Mouse (Mus musculus) neural tube, embryonic 11.5 days (tissue): ENCODE measurements around the gene Bmpr1b. TPM values are rescaled to one million over a fixed set of nuclear protein-coding genes. Genes with fewer than 3 reads are reported as not detected.

ENCODE experiments used
- ATAC-seq: fragments of 200-750 bp; cut with Nextera tagmentation; 2 replicates; pipeline ENCODE4 v1.8.0; 2017; ENCODE audit warnings: moderate number of reproducible peaks, mild to moderate bottlenecking, moderate TSS enrichment, moderate library complexity; ENCODE audit not compliant: insufficient read depth, low FRiP score, low TSS enrichment
- DNase-seq: peaks from one replicate; pipeline ENCODE4 v3.0.0-alpha.2; 2015; ENCODE audit warnings: low spot score
- H3K27ac ChIP-seq: fragments of 300-500 bp; sonication (generic); 2 replicates; pipeline ENCODE4 v1.5.1; 2014; ENCODE audit warnings: low read depth, mild to moderate bottlenecking, low read length
- H3K27me3 ChIP-seq: fragments of 300-500 bp; sonication (generic); 2 replicates; pipeline ENCODE4 v1.6.1; 2014; ENCODE audit warnings: mild to moderate bottlenecking, low read length, mixed read lengths; ENCODE audit not compliant: control insufficient read depth, insufficient read depth
- H3K36me3 ChIP-seq: fragments of 300-500 bp; sonication (generic); 2 replicates; pipeline ENCODE4 v1.6.1; 2014; ENCODE audit warnings: mild to moderate bottlenecking, low read length, moderate library complexity, mixed read lengths; ENCODE audit not compliant: control insufficient read depth, insufficient read depth
- H3K4me1 ChIP-seq: fragments of 300-500 bp; sonication (generic); 2 replicates; pipeline ENCODE4 v1.6.1; 2014; ENCODE audit warnings: low read length, mixed read lengths; ENCODE audit not compliant: control insufficient read depth, insufficient read depth
- H3K4me2 ChIP-seq: fragments of 300-500 bp; sonication (generic); 2 replicates; pipeline ENCODE4 v1.6.1; 2014; ENCODE audit warnings: low read depth, mild to moderate bottlenecking, moderate library complexity
- H3K4me3 ChIP-seq: fragments of 300-500 bp; sonication (generic); 2 replicates; pipeline ENCODE4 v1.5.1; 2014; ENCODE audit warnings: low read depth, low read length
- H3K9ac ChIP-seq: fragments of 300-500 bp; sonication (generic); 2 replicates; pipeline ENCODE4 v1.6.1; 2014; ENCODE audit warnings: mild to moderate bottlenecking, low read length
- H3K9me3 ChIP-seq: fragments of 300-500 bp; sonication (generic); 2 replicates; pipeline ENCODE4 v1.6.1; 2016; ENCODE audit warnings: low read length; ENCODE audit not compliant: control insufficient read depth
- WGBS: fragments of 180-500 bp; shearing (Covaris S2); extraction: QIAGEN DNeasy Blood & Tissue Kit; methylation state at CpG from one replicate; pipeline ENCODE4 v1.1.7; 2014; 5-methylcytosine and 5-hydroxymethylcytosine counted together
- polyA plus RNA-seq: library from polyadenylated mRNA; unstranded; fragments of >200 nt; fragmentation: Nextera tagmentation; extraction: Ambion mirVana; gene quantifications from 2 replicates; pipeline ENCODE4 v1.2.1, GENCODE M21; 2014

Bmpr1b gene
- polyA plus RNA-seq, 1 experiment from 2014 or later, result 17.8 TPM

- 0 out of 2 replicates have a peak, but pooled peaks have one; percentile 40 for ATAC-seq
- Histone ChIP-seq H3K36me3 (no peaks in the 10 kb centered on the region), H3K27ac (no peak overlapping the region), H3K4me1 (no peaks in the 10 kb centered on the region), H3K9ac (no peak overlapping the region), H3K4me3 (no peak overlapping the region), H3K9me3 (no peaks in the 10 kb centered on the region), H3K27me3 (no peaks in the 10 kb centered on the region), H3K4me2 (no peak overlapping the region)
- DNase-seq, result peak; percentile 12
- 63% methylated on average over 3 of the region's 3 CpGs for WGBS
Observed at GRCm38 (mm10) chr3:141794371-141794770, 374.9 kb downstream of the Bmpr1b start.

GRCm38 (mm10) chr3:141793755-141794154 is 375.5 kb downstream of the Bmpr1b start:
- Histone ChIP-seq H3K4me3 (no peak overlapping the region), H3K27ac (no peak overlapping the region), H3K9me3 (no peaks in the 10 kb centered on the region), H3K4me1 (no peaks in the 10 kb centered on the region), H3K36me3 (no peaks in the 10 kb centered on the region), H3K27me3 (no peaks in the 10 kb centered on the region), H3K4me2 (no peak overlapping the region), H3K9ac (no peak overlapping the region)
- no peak for ATAC-seq
- WGBS, result 61% methylated on average over 2 of the region's 2 CpGs
- no peak for DNase-seq

GRCm38 (mm10) chr3:141792106-141792505 is 377.1 kb downstream of the Bmpr1b start:
- H3K4me1 ChIP-seq, result no peaks in the 10 kb centered on the region
- no peaks in the 10 kb centered on the region for H3K9me3 ChIP-seq
- no peak overlapping the region for H3K9ac ChIP-seq
- H3K36me3 ChIP-seq, result no peaks in the 10 kb centered on the region
- H3K4me3 ChIP-seq, result no peak overlapping the region
- WGBS, result 83% methylated on average over 1 of the region's 1 CpGs
- no peak for DNase-seq
- H3K27me3 ChIP-seq, result no peaks in the 10 kb centered on the region
- no peak overlapping the region for H3K27ac ChIP-seq
- no peak for ATAC-seq
- no peak overlapping the region for H3K4me2 ChIP-seq

- H3K36me3 ChIP-seq, result no peaks in the 10 kb centered on the region
- WGBS, result 86% methylated on average over 8 of the region's 8 CpGs
- ATAC-seq, result no peak
- no peaks in the 10 kb centered on the region for H3K9me3 ChIP-seq
- H3K27ac ChIP-seq, result no peak overlapping the region
- no peak overlapping the region for H3K4me2 ChIP-seq
- no peak for DNase-seq
- no peak overlapping the region for H3K9ac ChIP-seq
- no peaks in the 10 kb centered on the region for H3K27me3 ChIP-seq
- no peak overlapping the region for H3K4me3 ChIP-seq
- no peaks in the 10 kb centered on the region for H3K4me1 ChIP-seq
Observed at GRCm38 (mm10) chr3:141791026-141791780, 378.0 kb downstream of the Bmpr1b start.

Other genes starting within 250 kb of the Bmpr1b start
- gene Pdlim5, start 226.3 kb upstream of the Bmpr1b start, polyA plus RNA-seq, result 20.8 and 25.2 TPM in 2 replicates